Mouse (Mus musculus) inflammation-experienced regulatory T-cells (primary cell): ENCODE measurements around the gene Mkrn2os. TPM values are rescaled to one million over a fixed set of nuclear protein-coding genes. Genes with fewer than 3 reads are reported as not detected.

Experiments
- polyA plus RNA-seq, 2 experiments: library from polyadenylated mRNA; unstranded; fragments of 100-300 nt; shearing (Covaris generic); gene quantifications; one replicate each; pipeline ENCODE4 v1.2.1; 2017

The Mkrn2os gene
- polyA plus RNA-seq, result 1 to 10 TPM in 1 of 2 experiments, under 1 TPM in 1; 0.58 to 2.1 TPM

DNA sequence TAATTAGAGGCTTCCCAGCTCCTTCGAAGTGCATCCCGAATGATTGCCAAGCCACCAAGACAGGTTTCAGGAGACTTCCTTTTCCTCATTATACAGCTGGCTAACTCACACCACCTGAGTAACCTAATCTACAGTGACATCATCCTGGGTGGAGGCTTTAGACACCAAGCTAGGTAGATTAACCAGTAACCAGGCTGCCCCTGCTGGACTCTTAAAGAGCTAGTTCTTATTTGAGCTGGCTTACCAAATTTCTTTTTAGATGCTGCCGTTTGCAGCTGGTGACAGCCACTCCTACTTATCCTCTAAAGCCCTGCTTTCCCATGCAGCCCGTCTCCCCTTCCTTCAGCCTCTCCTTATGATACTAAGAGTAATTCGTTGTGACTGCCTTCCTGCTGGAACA lies at the start of gene Mkrn2os:
Gene Mkrn2os, minus strand, starts transcription at position 119 of the 400 bp plus-strand sequence.

GRCm38 (mm10) chr6:115601715-115602523 lies 9.5 kb upstream of the Mkrn2os start, which contains the start of gene Mkrn2:
Gene Mkrn2 (plus strand): TSS chr6:115601902.

DNA sequence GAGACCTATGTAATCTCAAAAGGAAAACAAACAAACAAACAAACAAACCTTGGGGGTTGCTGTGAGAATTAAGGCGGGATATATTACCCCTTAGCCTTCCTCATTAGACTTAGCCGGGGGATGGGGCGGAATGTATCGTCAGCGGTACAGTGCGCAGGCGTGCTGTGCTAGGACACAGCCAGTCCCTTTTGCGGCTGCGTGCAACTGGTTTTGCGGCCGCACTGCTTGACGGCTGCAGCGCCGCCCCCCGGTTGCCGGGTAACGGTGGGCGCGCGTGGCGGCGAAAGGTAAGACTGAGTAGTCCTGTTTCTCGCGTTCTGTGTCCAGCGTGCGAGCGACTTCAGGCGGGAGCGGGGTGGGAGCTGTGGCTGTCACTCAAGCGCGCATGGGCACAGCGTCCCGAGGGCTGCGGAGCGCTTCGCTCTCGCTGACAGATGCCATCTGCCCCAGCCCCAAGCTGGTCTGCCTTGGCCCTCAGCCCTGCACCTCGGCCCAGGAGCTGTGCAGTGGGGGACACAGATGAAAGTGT lies 47.9 kb downstream of the Mkrn2os start, which contains the start of gene Tsen2:
Gene Tsen2, plus strand, starts transcription at position 223 of the 529 bp plus-strand sequence.

Other genes with a start within 250 kb of the Mkrn2os start
- gene Pparg, start 231.6 kb downstream of the Mkrn2os start, polyA plus RNA-seq, result 1 to 10 TPM; 2.0 to 5.5 TPM
- 10 to 100 TPM; 13.4 to 15.5 TPM for gene Tsen2, start 47.9 kb downstream of the Mkrn2os start, polyA plus RNA-seq
- 10 to 100 TPM; 29.5 to 31.9 TPM for gene Mkrn2, start 9.3 kb upstream of the Mkrn2os start, polyA plus RNA-seq
- 100 to 1,000 TPM; 125 TPM for gene Raf1, start 84.1 kb upstream of the Mkrn2os start, polyA plus RNA-seq
- not detected for gene Tmem40, start 169.8 kb upstream of the Mkrn2os start, polyA plus RNA-seq
- 1 to 10 TPM; 6.3 to 9.1 TPM for gene Cand2, start 182.0 kb upstream of the Mkrn2os start, polyA plus RNA-seq
- 1,000 to 10,000 TPM; 2,497 to 2,767 TPM for gene Rpl32, start 216.2 kb upstream of the Mkrn2os start, polyA plus RNA-seq
- 1 to 10 TPM in 1 of 2 experiments, under 1 TPM in 1; 0.36 to 1.1 TPM for gene Efcab12, start 245.8 kb upstream of the Mkrn2os start, polyA plus RNA-seq